Mouse (Mus musculus): ENCODE data around the gene Baiap2l1. TPM values are rescaled to one million over a fixed set of nuclear protein-coding genes. Genes with fewer than 3 reads are reported as not detected.

Gene Baiap2l1
- polyA plus RNA-seq, 1 experiment from 2014 or later: 12.7 TPM

- H3K4me3 ChIP-seq: no peak overlapping the region
Observed at GRCm38 (mm10) chr5:144232531-144232930, 125.4 kb downstream of the Baiap2l1 start.

GRCm38 (mm10) chr5:144231410-144231809, 126.5 kb downstream of the Baiap2l1 start:
- no peak for ATAC-seq (ENCODE audit: insufficient number of reproducible peaks, low FRiP score, low TSS enrichment, low read depth)
- Histone ChIP-seq H3K36me3 (no peaks in the 10 kb centered on the region), H3K4me1 (no peaks in the 10 kb centered on the region), H3K4me3 (no peak overlapping the region), H3K27me3 (no peaks in the 10 kb centered on the region), H3K9me3 (no peaks in the 10 kb centered on the region), H3K27ac (no peak overlapping the region), H3K9ac (no peak overlapping the region), H3K4me2 (no peak overlapping the region)
- 75% methylated on average over 1 of the region's 1 CpGs for whole genome bisulfite sequencing

More at GRCm38 (mm10) chr5:144232531-144232930, 125.4 kb downstream of the Baiap2l1 start:
- no peak overlapping the region for H3K4me2 ChIP-seq
- no peaks in the 10 kb centered on the region for H3K4me1 ChIP-seq
- no peaks in the 10 kb centered on the region for H3K9me3 ChIP-seq
- no peaks in the 10 kb centered on the region for H3K36me3 ChIP-seq
- WGBS: 81% methylated on average over 5 of the region's 5 CpGs
- no peaks in the 10 kb centered on the region for H3K27me3 ChIP-seq
- H3K9ac ChIP-seq: no peak overlapping the region
- H3K27ac ChIP-seq: no peak overlapping the region
- no peak for ATAC-seq (ENCODE audit: insufficient number of reproducible peaks, low FRiP score, low TSS enrichment, low read depth)

- Histone ChIP-seq H3K4me2 (no peak overlapping the region), H3K36me3 (no peaks in the 10 kb centered on the region), H3K27ac (no peak overlapping the region), H3K9me3 (no peaks in the 10 kb centered on the region), H3K4me3 (no peak overlapping the region), H3K4me1 (no peaks in the 10 kb centered on the region), H3K9ac (no peak overlapping the region), H3K27me3 (no peaks in the 10 kb centered on the region)
- no peak for ATAC-seq (ENCODE audit: insufficient number of reproducible peaks, low FRiP score, low TSS enrichment, low read depth)
- WGBS: 89% methylated on average over 7 of the region's 7 CpGs
Observed at GRCm38 (mm10) chr5:144230216-144230615, 127.7 kb downstream of the Baiap2l1 start.

GRCm38 (mm10) chr5:144226220-144226619, 131.7 kb downstream of the Baiap2l1 start:
- no peaks in the 10 kb centered on the region for H3K36me3 ChIP-seq
- H3K9me3 ChIP-seq: no peaks in the 10 kb centered on the region
- no peaks in the 10 kb centered on the region for H3K27me3 ChIP-seq
- H3K27ac ChIP-seq: no peak overlapping the region
- ATAC-seq (ENCODE audit: insufficient number of reproducible peaks, low FRiP score, low TSS enrichment, low read depth): no peak
- 28% methylated on average over 11 of the region's 11 CpGs for WGBS
- no peak overlapping the region for H3K4me3 ChIP-seq
- no peak overlapping the region for H3K4me2 ChIP-seq
- H3K4me1 ChIP-seq: peaks cover 19% of the 10 kb centered on the region
- H3K9ac ChIP-seq: no peak overlapping the region

GRCm38 (mm10) chr5:144223899-144224816, 133.8 kb downstream of the Baiap2l1 start:
- Histone ChIP-seq H3K4me2 (peak overlapping the region; percentile 65), H3K27me3 (no peaks in the 10 kb centered on the region), H3K9ac (peak overlapping the region; percentile 58), H3K4me1 (peaks cover 19% of the 10 kb centered on the region), H3K27ac (peak overlapping the region; percentile 82), H3K4me3 (peak overlapping the region; percentile 71), H3K36me3 (no peaks in the 10 kb centered on the region), H3K9me3 (no peaks in the 10 kb centered on the region)
- no peak for ATAC-seq (ENCODE audit: insufficient number of reproducible peaks, low FRiP score, low TSS enrichment, low read depth)
- 19% methylated on average over 18 of the region's 18 CpGs for WGBS

- Histone ChIP-seq H3K27ac (peak within 1 kb of the TSS; percentile 82), H3K4me1 (peaks cover 19% of the 10 kb centered on the region), H3K27me3 (no peaks in the 10 kb centered on the region), H3K4me2 (peak within 1 kb of the TSS; percentile 65), H3K9me3 (no peaks in the 10 kb centered on the region), H3K9ac (peak within 1 kb of the TSS; percentile 58), H3K36me3 (no peaks in the 10 kb centered on the region), H3K4me3 (peak within 1 kb of the TSS; percentile 71)
- peak; percentile 91 for ATAC-seq (ENCODE audit: insufficient number of reproducible peaks, low FRiP score, low TSS enrichment, low read depth)
- WGBS: under 1% methylated on average over 36 of the region's 37 CpGs
Observed at GRCm38 (mm10) chr5:144223503-144223862, 134.4 kb downstream of the Baiap2l1 start, which contains the start of gene Tecpr1. Gene Tecpr1, minus strand, starts transcription at chr5:144223615.

- Histone ChIP-seq H3K27ac (peak overlapping the region; percentile 82), H3K9ac (peak overlapping the region; percentile 51), H3K9me3 (no peaks in the 10 kb centered on the region), H3K4me2 (peak overlapping the region; percentile 65), H3K4me1 (peaks cover 19% of the 10 kb centered on the region), H3K4me3 (peak overlapping the region; percentile 71), H3K36me3 (peaks cover 3% of the 10 kb centered on the region; the same call in 1 of the 2 replicates), H3K27me3 (no peaks in the 10 kb centered on the region)
- peak; percentile 46; the same call in 1 of the 2 replicates for ATAC-seq (ENCODE audit: insufficient number of reproducible peaks, low FRiP score, low TSS enrichment, low read depth)
- 2% methylated on average over 25 of the region's 25 CpGs for WGBS
Observed at GRCm38 (mm10) chr5:144222811-144223502, 135.0 kb downstream of the Baiap2l1 start.

- Histone ChIP-seq H3K36me3 (peaks cover 15% of the 10 kb centered on the region), H3K27me3 (no peaks in the 10 kb centered on the region), H3K4me3 (no peak overlapping the region), H3K9me3 (no peaks in the 10 kb centered on the region), H3K4me2 (no peak overlapping the region), H3K9ac (no peak overlapping the region), H3K27ac (no peak overlapping the region), H3K4me1 (peaks cover 19% of the 10 kb centered on the region)
- 52% methylated on average over 4 of the region's 4 CpGs for WGBS
- no peak for ATAC-seq (ENCODE audit: insufficient number of reproducible peaks, low FRiP score, low TSS enrichment, low read depth)
Observed at GRCm38 (mm10) chr5:144221305-144221704, 136.6 kb downstream of the Baiap2l1 start.

GRCm38 (mm10) chr5:144219936-144220335, 138.0 kb downstream of the Baiap2l1 start:
- ATAC-seq (ENCODE audit: insufficient number of reproducible peaks, low FRiP score, low TSS enrichment, low read depth): no peak
- no peak overlapping the region for H3K27ac ChIP-seq
- no peak overlapping the region for H3K9ac ChIP-seq
- no peak overlapping the region for H3K4me2 ChIP-seq
- WGBS: 92% methylated on average over 5 of the region's 5 CpGs
- peaks cover 19% of the 10 kb centered on the region for H3K4me1 ChIP-seq
- no peaks in the 10 kb centered on the region for H3K9me3 ChIP-seq
- H3K27me3 ChIP-seq: no peaks in the 10 kb centered on the region
- no peak overlapping the region for H3K4me3 ChIP-seq
- H3K36me3 ChIP-seq: peaks cover 24% of the 10 kb centered on the region

- H3K4me3 ChIP-seq: no peak overlapping the region
- no peaks in the 10 kb centered on the region for H3K9me3 ChIP-seq
- H3K27me3 ChIP-seq: no peaks in the 10 kb centered on the region
- peaks cover 17% of the 10 kb centered on the region for H3K4me1 ChIP-seq
- H3K9ac ChIP-seq: no peak overlapping the region
- WGBS: 69% methylated on average over 12 of the region's 12 CpGs
- no peak overlapping the region for H3K4me2 ChIP-seq
- no peak for ATAC-seq (ENCODE audit: insufficient number of reproducible peaks, low FRiP score, low TSS enrichment, low read depth)
- no peak overlapping the region for H3K27ac ChIP-seq
- H3K36me3 ChIP-seq: peaks cover 29% of the 10 kb centered on the region
Observed at GRCm38 (mm10) chr5:144219306-144219705, 138.6 kb downstream of the Baiap2l1 start.

- no peak overlapping the region for H3K9ac ChIP-seq
- 83% methylated on average over 7 of the region's 7 CpGs for WGBS
- H3K4me1 ChIP-seq: peaks cover 12% of the 10 kb centered on the region
- no peak overlapping the region for H3K27ac ChIP-seq
- H3K9me3 ChIP-seq: no peaks in the 10 kb centered on the region
- ATAC-seq (ENCODE audit: insufficient number of reproducible peaks, low FRiP score, low TSS enrichment, low read depth): no peak
- no peak overlapping the region for H3K4me3 ChIP-seq
- H3K27me3 ChIP-seq: no peaks in the 10 kb centered on the region
- no peak overlapping the region for H3K4me2 ChIP-seq
- peaks cover 37% of the 10 kb centered on the region for H3K36me3 ChIP-seq
Observed at GRCm38 (mm10) chr5:144218061-144218460, 139.9 kb downstream of the Baiap2l1 start.

GRCm38 (mm10) chr5:144215992-144216391, 141.9 kb downstream of the Baiap2l1 start:
- no peak for ATAC-seq (ENCODE audit: insufficient number of reproducible peaks, low FRiP score, low TSS enrichment, low read depth)
- Histone ChIP-seq H3K4me1 (no peaks in the 10 kb centered on the region), H3K4me3 (no peak overlapping the region), H3K4me2 (no peak overlapping the region), H3K9ac (no peak overlapping the region), H3K27me3 (no peaks in the 10 kb centered on the region), H3K27ac (no peak overlapping the region), H3K9me3 (no peaks in the 10 kb centered on the region), H3K36me3 (peaks cover 52% of the 10 kb centered on the region)
- WGBS: 89% methylated on average over 2 of the region's 2 CpGs
